Mouse (Mus musculus): ENCODE data around the gene Rasgef1c. TPM values are rescaled to one million over a fixed set of nuclear protein-coding genes. Genes with fewer than 3 reads are reported as not detected.

Rasgef1c gene
- total and polyA plus RNA-seq, 3 experiments, result 0.12 to 0.15 TPM; not detected in 1

DNA sequence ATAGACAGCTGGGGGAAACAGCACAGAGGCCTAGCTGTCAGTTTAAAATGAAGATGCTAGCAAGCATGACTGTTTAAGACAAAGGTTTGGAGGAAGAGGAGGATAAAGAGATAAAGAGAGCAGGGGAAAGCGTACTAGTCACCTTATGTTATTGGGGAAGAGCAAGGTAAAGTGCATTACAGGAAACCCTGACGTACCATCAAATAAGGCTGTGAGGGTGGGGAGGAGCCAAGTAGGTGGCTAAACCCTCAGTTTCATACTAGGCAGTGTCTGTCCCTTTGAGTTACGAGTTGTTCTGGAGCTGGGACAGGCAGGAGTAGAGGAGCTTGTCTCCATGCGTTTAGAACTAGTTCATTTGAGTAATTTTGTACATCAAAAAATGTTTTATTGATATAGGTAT lies 40.5 kb upstream of the Rasgef1c start:
- no peak for DNase-seq (ENCODE audit: low read depth, low spot score)
- H3K9me3 ChIP-seq (replicated peaks; ENCODE audit: insufficient read depth, low read length), result no peaks in the 10 kb centered on the region
- H3K4me3 ChIP-seq (ENCODE audit: control insufficient read depth in 1 of 2, insufficient read depth in 1 of 2, low read depth in 2 of 2, low read length in 2 of 2), result no peak overlapping the region
- no peak overlapping the region for H3K9ac ChIP-seq (ENCODE audit: control insufficient read depth, low read depth, low read length, poor library complexity, severe bottlenecking)
- H3K4me1 ChIP-seq (ENCODE audit: control insufficient read depth in 1 of 2, insufficient read depth in 2 of 2, low read length in 2 of 2), result peaks cover 9 to 16% of the 10 kb centered on the region in 2 experiments
- peaks cover 23 to 29% of the 10 kb centered on the region in 2 experiments for H3K36me3 ChIP-seq (ENCODE audit: control insufficient read depth in 1 of 2, insufficient read depth in 2 of 2, low read length in 2 of 2)
- H3K79me2 ChIP-seq (ENCODE audit: control insufficient read depth, insufficient read depth, low read length, poor library complexity), result no peaks in the 10 kb centered on the region
- no peaks in the 10 kb centered on the region for H3K27me3 ChIP-seq (ENCODE audit: control insufficient read depth in 1 of 2, insufficient read depth in 2 of 2, low read length in 2 of 2)
- H3K27ac ChIP-seq (ENCODE audit: control insufficient read depth, low read depth, low read length), result no peak overlapping the region
- TF ChIP-seq E2F4 (IDR thresholded peaks at IDR 0.05; ENCODE audit: borderline replicate concordance, low read depth, low read length) (no peak), TAL1 (IDR thresholded peaks at IDR 0.05; ENCODE audit: low read length) (no peak), POLR2AphosphoS5 (IDR thresholded peaks at IDR 0.05; ENCODE audit: borderline replicate concordance, low read depth, low read length) (no peak), ZKSCAN1 (IDR thresholded peaks at IDR 0.05; ENCODE audit: low read depth, low read length) (no peak), TBP (IDR thresholded peaks at IDR 0.05; ENCODE audit: low read depth, low read length) (no peak), UBTF (IDR thresholded peaks at IDR 0.05; ENCODE audit: borderline replicate concordance, insufficient read depth, low read depth, low read length) (no peak), RAD21 (IDR thresholded peaks at IDR 0.05; ENCODE audit: low read depth, low read length) (no peak), GATA1 (IDR thresholded peaks at IDR 0.05; ENCODE audit: low read depth, low read length) (no peak)

DNA sequence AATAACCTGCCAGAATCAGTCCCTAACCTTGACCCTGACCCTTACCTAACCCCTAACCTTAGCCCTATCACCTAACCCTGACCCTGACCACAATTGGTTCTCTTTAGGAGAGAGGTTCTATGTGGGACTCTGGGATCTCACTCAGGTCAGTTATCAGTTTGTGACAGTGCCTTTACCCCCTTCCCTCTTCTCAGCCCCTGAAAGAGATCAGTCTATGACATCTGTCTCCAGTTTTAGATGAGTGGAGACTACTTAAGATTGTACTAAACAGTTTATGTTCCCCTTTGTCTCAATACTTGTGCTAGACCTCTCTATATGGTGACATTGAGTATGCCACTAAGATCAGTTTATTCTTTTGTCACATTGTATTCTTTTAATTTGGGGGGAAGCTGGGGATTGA lies 37.7 kb upstream of the Rasgef1c start:
- TF ChIP-seq TBP (IDR thresholded peaks at IDR 0.05; ENCODE audit: low read depth, low read length) (peak; percentile 50; the same call in 1 of the 2 replicates), EP300 (IDR thresholded peaks at IDR 0.05; ENCODE audit: low read depth in 1 of 2, low read length in 2 of 2) (peak; percentile 94 to 96), MXI1 (IDR thresholded peaks at IDR 0.05; ENCODE audit: low read depth, low read length) (0 out of 2 replicates have a peak, but pooled peaks have one; percentile 9), RCOR1 (IDR thresholded peaks at IDR 0.05; ENCODE audit: low read depth, low read length) (peak; percentile 76), MAZ (IDR thresholded peaks at IDR 0.05; ENCODE audit: low read depth, low read length) (no peak; the same call in 1 of the 2 replicates), TAL1 (IDR thresholded peaks at IDR 0.05; ENCODE audit: low read length) (peak; percentile 94), GATA1 (IDR thresholded peaks at IDR 0.05; ENCODE audit: low read depth, low read length) (peak; percentile 86), POLR2A (IDR thresholded peaks at IDR 0.05; ENCODE audit: control insufficient read depth in 1 of 2, insufficient read depth in 1 of 2, low read depth in 1 of 2, low read length in 2 of 2, poor library complexity in 1 of 2) (no peak), USF2 (IDR thresholded peaks at IDR 0.05; ENCODE audit: borderline replicate concordance in 1 of 2, insufficient read depth in 1 of 2, low read depth in 1 of 2, low read length in 2 of 2) (no peak), TCF12 (IDR thresholded peaks at IDR 0.05; ENCODE audit: low read depth, low read length) (peak; percentile 94), ETS1 (IDR thresholded peaks at IDR 0.05; ENCODE audit: low read depth, low read length) (peak; percentile 66), SIN3A (IDR thresholded peaks at IDR 0.05; ENCODE audit: low read length) (peak; percentile 28; the same call in 1 of the 2 replicates)
- Histone ChIP-seq H3K4me1 (ENCODE audit: control insufficient read depth in 1 of 2, insufficient read depth in 2 of 2, low read length in 2 of 2) (peaks cover 9 to 14% of the 10 kb centered on the region in 2 experiments), H3K4me3 (ENCODE audit: control insufficient read depth in 1 of 2, insufficient read depth in 1 of 2, low read depth in 2 of 2, low read length in 2 of 2) (no peak overlapping the region), H3K9ac (ENCODE audit: control insufficient read depth, low read depth, low read length, poor library complexity, severe bottlenecking) (no peak overlapping the region), H3K9me3 (replicated peaks; ENCODE audit: insufficient read depth, low read length) (no peaks in the 10 kb centered on the region), H3K79me2 (ENCODE audit: control insufficient read depth, insufficient read depth, low read length, poor library complexity) (no peaks in the 10 kb centered on the region), H3K27me3 (ENCODE audit: control insufficient read depth in 1 of 2, insufficient read depth in 2 of 2, low read length in 2 of 2) (no peaks in the 10 kb centered on the region), H3K27ac (ENCODE audit: control insufficient read depth, low read depth, low read length) (no peak overlapping the region; the same call in 1 of the 2 replicates), H3K36me3 (ENCODE audit: control insufficient read depth in 1 of 2, insufficient read depth in 2 of 2, low read length in 2 of 2) (peaks cover 23 to 34% of the 10 kb centered on the region in 2 experiments)
- peak; percentile 82 for DNase-seq (ENCODE audit: low read depth, low spot score)

Measured in MEL (cell line).